Mouse (Mus musculus) c-Kit-negative CD71-positive TER-119-positive erythroid progenitor cells, embryonic 14.5 days (primary cell): ENCODE data around the gene Msh3.
"Not testable (repeated sequence)": the region's sequence is repeated elsewhere in the genome, so short reads cannot be mapped to it uniquely, and the experiment has no call there.

Experiments
- DNase-seq: peaks from one replicate; pipeline ENCODE4 v3.0.0-alpha.2; 2013; ENCODE audit warnings: low read depth, low spot score

Msh3 gene

DNA sequence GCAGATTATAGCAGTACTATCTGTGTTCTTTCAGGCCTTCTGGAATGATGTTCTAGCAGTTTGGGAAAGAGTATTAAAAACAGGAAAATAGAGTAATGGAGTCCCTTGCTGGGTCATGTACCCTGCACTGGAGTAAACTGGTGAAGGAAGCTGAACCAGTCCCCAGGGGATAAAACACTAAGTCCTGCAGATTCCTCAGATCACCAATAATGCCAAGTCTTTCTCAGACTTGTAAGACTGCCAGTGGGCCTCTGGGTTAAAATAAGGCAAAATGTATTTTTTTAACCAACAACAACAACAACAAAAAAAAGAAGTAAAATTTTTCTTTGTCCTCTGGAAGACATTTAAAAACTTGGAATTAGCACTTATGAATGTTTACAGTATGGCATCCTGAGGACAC is 102.5 kb downstream of the Msh3 start:
- no peak for DNase-seq

- no peak for DNase-seq
These were observed 107.2 kb downstream of the Msh3 start for GRCm38 (mm10) chr13:92247576-92247975.

DNA sequence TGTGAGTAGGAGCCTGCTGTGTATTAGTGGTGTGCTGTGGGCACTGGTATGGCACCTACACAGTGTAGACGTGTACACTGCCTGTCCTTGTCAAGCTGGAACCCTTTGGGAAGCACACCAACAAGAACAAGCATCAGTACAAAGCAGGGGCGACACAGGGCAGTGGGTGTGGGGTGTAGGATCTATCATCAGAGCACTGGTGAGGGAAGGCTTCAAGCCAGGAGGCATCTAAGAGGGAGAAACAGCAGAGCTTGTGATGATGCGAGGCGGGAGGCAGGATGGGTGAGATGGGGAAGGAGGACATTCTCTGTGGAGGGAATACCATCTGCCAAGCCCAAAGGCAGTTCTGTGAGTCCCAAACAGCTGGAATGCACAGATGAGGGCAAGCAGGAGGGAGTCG is 107.8 kb downstream of the Msh3 start:
- DNase-seq, result no peak

DNA sequence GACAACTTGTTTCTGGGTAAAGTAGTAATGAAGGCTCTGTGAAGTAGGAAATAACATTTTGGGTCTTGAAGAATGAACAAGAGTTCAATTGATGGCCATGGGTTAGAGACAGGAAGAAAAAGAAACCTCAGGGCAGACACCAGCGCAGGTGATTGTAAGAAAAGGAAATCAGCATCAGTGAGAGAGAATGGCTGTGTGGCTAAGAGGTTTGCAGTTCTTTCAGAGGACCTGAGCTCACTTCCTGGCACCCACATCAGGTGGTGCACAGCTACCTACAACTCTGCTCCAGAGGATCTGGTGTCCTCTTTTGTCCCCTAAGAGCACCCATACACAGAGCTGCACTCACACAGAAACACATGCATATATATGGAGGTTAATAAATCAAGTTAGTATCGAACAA is 110.1 kb downstream of the Msh3 start:
- DNase-seq, result no peak

DNA sequence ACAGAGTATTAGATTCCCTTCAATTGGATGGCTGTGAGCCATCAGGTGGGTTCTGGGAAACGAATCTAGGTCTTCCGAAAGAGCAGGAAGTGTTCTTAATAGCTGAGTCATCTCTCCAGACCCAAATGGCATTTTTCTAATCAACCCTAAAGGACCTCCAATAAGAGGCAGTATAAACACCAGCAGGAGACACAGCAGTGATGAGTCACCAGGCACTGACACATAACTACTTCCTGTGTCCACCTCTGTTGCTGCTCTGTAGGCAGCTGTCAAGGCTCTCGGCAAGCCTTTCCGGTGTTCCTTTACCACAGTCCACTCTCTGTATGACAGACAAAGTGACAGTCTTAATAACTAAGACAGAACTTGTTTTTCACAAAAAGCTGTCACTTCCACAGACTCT is 113.4 kb downstream of the Msh3 start:
- DNase-seq, result no peak

DNA sequence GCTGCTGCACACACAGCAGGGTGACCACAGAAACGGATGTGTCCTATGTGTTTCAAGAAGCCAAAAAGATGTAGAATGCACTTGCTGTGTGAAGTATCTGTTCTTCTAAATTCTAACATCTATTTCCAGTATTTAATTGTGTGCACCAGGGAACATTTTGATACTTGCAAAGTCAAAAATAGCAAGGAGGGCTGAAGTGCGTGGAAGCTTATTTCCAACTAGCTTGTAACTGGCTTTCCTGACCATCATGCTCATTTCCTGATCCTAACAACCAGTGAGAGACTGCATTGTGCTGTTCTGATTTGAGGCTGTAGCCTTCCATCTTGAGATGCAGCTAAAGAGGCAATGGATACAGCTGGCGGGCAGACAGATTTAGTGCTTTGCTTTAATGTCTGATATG is 116.9 kb downstream of the Msh3 start:
- DNase-seq, result no peak

- DNase-seq, result no peak
These were observed 117.8 kb downstream of the Msh3 start for GRCm38 (mm10) chr13:92237016-92237415.

- DNase-seq, result no peak
These were observed 122.5 kb downstream of the Msh3 start for GRCm38 (mm10) chr13:92232076-92232938.

GRCm38 (mm10) chr13:92228037-92228436 is 126.8 kb downstream of the Msh3 start:
- DNase-seq, result no peak

GRCm38 (mm10) chr13:92223567-92223966 is 131.2 kb downstream of the Msh3 start:
- DNase-seq, result no peak

DNA sequence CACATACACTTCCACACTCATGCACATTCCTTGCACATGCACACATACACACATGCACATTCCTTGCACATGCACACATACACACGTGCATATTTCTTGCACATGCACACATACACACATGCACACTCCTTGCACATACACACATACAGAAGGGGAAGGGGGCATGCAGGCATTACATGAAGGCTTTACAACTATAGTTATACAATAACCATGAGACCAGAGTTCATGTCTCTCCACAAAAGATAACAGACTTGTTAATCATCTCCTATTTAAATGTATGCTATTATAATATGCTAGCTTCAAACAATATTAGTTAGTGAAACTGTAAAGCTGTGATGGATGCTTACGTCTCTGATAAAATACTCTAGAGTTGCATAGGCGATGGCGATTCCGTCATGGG is 132.0 kb downstream of the Msh3 start:
- DNase-seq, result no peak

DNA sequence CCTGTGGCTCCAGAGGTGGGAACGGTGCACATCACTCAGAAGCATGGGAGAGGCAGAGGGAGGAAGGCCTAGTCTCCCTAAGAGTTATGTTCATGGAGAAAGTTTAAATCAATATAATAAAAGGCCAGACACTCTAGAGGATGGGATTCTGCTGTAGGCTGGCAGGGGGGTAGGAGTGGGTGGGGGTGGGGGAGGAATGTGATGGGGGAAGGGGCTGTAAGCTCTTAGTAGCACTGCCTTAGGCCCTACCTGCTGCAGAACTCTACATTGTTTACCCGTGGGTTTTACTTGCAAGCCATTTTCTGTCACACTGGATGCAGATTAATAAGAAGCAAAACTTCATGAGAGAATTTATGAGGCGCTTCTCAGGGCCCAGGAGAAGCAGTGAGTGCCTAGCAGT is 135.0 kb downstream of the Msh3 start:
- no peak for DNase-seq

DNA sequence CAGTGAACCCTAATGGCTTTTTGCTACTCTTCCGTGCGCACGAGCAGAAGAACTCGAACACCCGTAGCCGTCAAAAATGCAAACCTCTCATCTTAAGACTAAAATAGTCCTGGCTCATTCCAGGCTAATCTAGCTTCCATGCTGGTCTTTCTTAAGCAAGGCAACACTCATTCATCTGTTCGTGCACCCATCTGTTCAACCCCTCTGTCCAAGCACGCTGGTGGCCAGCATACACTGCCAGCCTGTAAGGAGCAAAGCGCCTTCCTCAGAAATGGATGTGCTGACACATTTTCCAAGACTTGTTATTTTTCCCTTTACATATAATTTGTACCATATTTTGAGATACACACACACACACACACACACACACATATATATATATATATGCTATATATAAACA is 137.6 kb downstream of the Msh3 start:
- no peak for DNase-seq

GRCm38 (mm10) chr13:92196860-92197259 is 157.9 kb downstream of the Msh3 start:
- DNase-seq, result no peak

DNA sequence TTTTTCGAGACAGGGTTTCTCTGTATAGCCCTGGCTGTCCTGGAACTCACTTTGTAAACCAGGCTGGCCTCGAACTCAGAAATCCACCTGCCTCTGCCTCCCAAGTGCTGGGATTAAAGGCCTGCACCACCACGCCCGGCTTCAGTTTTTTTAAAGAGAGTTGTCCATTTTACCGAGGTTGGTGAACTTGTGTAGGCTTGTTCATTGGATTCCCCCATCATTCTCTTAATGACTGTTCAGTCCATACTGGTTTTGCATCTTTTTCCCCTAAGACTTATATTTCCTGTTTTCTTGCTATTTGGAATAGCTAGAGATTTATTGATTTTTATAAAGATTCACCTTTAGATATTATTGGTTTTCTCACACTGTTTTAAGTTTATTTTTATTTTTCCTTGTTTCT is 161.0 kb downstream of the Msh3 start:
- not testable (repeated sequence) for DNase-seq

DNA sequence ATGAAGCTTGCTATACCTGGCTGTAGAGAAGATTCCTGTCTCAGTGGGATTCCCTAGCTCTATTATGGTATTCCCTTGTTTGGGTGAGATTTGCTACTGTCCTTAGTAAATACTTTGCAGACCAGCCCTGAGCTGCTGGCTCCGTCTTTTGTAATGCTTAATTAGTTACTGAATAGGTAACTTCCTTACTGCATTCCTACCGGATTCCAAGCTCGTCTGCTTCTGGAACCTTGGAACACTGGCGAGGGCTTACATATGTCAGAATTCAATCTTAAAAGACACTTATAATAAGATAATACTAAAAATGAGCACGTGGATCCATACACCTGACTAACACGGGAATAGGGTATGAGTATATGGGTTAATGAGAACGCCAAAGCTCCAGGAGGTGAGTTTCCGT is 182.1 kb downstream of the Msh3 start:
- DNase-seq, result not testable (repeated sequence)
